Mouse (Mus musculus) telencephalon, adult 2 months (tissue): ENCODE results near the gene Sult2b1.

Source experiments
- DNase-seq: peaks from one replicate; pipeline ENCODE4 v3.0.0-alpha.2; 2011; ENCODE audit warnings: low read depth, low spot score

The Sult2b1 gene

GRCm38 (mm10) chr7:45800546-45801204 is 16.2 kb upstream of the Sult2b1 start:
- DNase-seq: no peak

GRCm38 (mm10) chr7:45800001-45800400 is 15.5 kb upstream of the Sult2b1 start:
- no peak for DNase-seq

GRCm38 (mm10) chr7:45798931-45799330 is 14.5 kb upstream of the Sult2b1 start:
- DNase-seq: no peak

- no peak for DNase-seq
Observed at GRCm38 (mm10) chr7:45798511-45798836, 14.0 kb upstream of the Sult2b1 start.

GRCm38 (mm10) chr7:45797661-45798510 is 13.4 kb upstream of the Sult2b1 start:
- DNase-seq: no peak

- DNase-seq: no peak
Observed at GRCm38 (mm10) chr7:45796950-45797349, 12.5 kb upstream of the Sult2b1 start.

GRCm38 (mm10) chr7:45794971-45795370 is 10.5 kb upstream of the Sult2b1 start:
- no peak for DNase-seq

- DNase-seq: no peak
Observed at GRCm38 (mm10) chr7:45793969-45794585, 9.6 kb upstream of the Sult2b1 start.

- no peak for DNase-seq
Observed at GRCm38 (mm10) chr7:45793240-45793639, 8.8 kb upstream of the Sult2b1 start.

GRCm38 (mm10) chr7:45791756-45792490 is 7.5 kb upstream of the Sult2b1 start:
- DNase-seq: no peak

GRCm38 (mm10) chr7:45790721-45791120 is 6.3 kb upstream of the Sult2b1 start:
- no peak for DNase-seq

- no peak for DNase-seq
Observed at GRCm38 (mm10) chr7:45787642-45788041, 3.2 kb upstream of the Sult2b1 start.

GRCm38 (mm10) chr7:45786661-45787413 is 2.4 kb upstream of the Sult2b1 start:
- DNase-seq: peak; percentile 74

- DNase-seq: no peak
Observed at GRCm38 (mm10) chr7:45786136-45786578, 1.7 kb upstream of the Sult2b1 start.

- no peak for DNase-seq
Observed at GRCm38 (mm10) chr7:45785388-45786135, 1.1 kb upstream of the Sult2b1 start.

GRCm38 (mm10) chr7:45783511-45784091 is 868 bp downstream of the Sult2b1 start, which contains the start of gene Lmtk3:
Lmtk3 (plus strand) TSS chr7:45783738.
- peak; percentile 77 for DNase-seq

- DNase-seq: no peak
Observed at GRCm38 (mm10) chr7:45782271-45782670, 2.2 kb downstream of the Sult2b1 start.

GRCm38 (mm10) chr7:45779081-45779641 is 5.3 kb downstream of the Sult2b1 start:
- no peak for DNase-seq

- DNase-seq: no peak
Observed at GRCm38 (mm10) chr7:45775237-45775636, 9.2 kb downstream of the Sult2b1 start.

- DNase-seq: no peak
Observed at GRCm38 (mm10) chr7:45771101-45771500, 13.4 kb downstream of the Sult2b1 start.
